Mouse (Mus musculus) neural tube, embryonic 14.5 days (tissue): ENCODE measurements around the gene Gm17387. TPM values are rescaled to one million over a fixed set of nuclear protein-coding genes. Genes with fewer than 3 reads are reported as not detected.

Experiments used
- ATAC-seq: fragments of 200-750 bp; cut with Nextera tagmentation; 2 replicates; pipeline ENCODE4 v1.8.0; 2017; ENCODE audit warnings: low read depth, mild to moderate bottlenecking, moderate TSS enrichment, moderate library complexity
- H3K27ac ChIP-seq: fragments of 300-500 bp; sonication (generic); 2 replicates; pipeline ENCODE4 v1.5.1; 2014; ENCODE audit warnings: low read depth, mild to moderate bottlenecking, control low read depth, low read length, moderate library complexity, mixed read lengths
- H3K27me3 ChIP-seq: fragments of 300-500 bp; sonication (generic); 2 replicates; pipeline ENCODE4 v1.6.1; 2014; ENCODE audit warnings: low read length; ENCODE audit not compliant: control insufficient read depth, insufficient read depth
- H3K36me3 ChIP-seq: fragments of 300-500 bp; sonication (generic); 2 replicates; pipeline ENCODE4 v1.6.1; 2014; ENCODE audit warnings: low read length, mixed read lengths; ENCODE audit not compliant: control insufficient read depth, insufficient read depth
- H3K4me1 ChIP-seq: fragments of 300-500 bp; sonication (generic); 2 replicates; pipeline ENCODE4 v1.6.1; 2014; ENCODE audit warnings: low read length; ENCODE audit not compliant: control insufficient read depth, insufficient read depth
- H3K4me2 ChIP-seq: fragments of 300-500 bp; sonication (generic); 2 replicates; pipeline ENCODE4 v1.6.1; 2014; ENCODE audit warnings: mild to moderate bottlenecking, low read depth, low read length, control low read depth
- H3K4me3 ChIP-seq: fragments of 300-500 bp; sonication (generic); 2 replicates; pipeline ENCODE4 v1.5.1; 2014; ENCODE audit warnings: low read depth, low read length, control low read depth, mixed read lengths
- H3K9ac ChIP-seq: fragments of 300-500 bp; sonication (generic); replicated peaks from 2 replicates; pipeline ENCODE4 v1.6.1; 2014; ENCODE audit warnings: low read depth, mild to moderate bottlenecking, control low read depth, low read length, mixed read lengths
- H3K9me3 ChIP-seq: fragments of 300-500 bp; sonication (generic); 2 replicates; pipeline ENCODE4 v1.6.1; 2016; ENCODE audit warnings: low read length; ENCODE audit not compliant: control insufficient read depth
- WGBS: fragments of 180-500 bp; shearing (Covaris S2); extraction: QIAGEN DNeasy Blood & Tissue Kit; methylation state at CpG from one replicate; pipeline ENCODE4 v1.1.7; 2014; 5-methylcytosine and 5-hydroxymethylcytosine counted together
- polyA plus RNA-seq: library from polyadenylated mRNA; unstranded; fragments of >200 nt; fragmentation: Nextera tagmentation; extraction: Ambion mirVana; gene quantifications from 2 replicates; pipeline ENCODE4 v1.2.1, GENCODE M21; 2014

Gene Gm17387
- polyA plus RNA-seq, 1 experiment from 2014 or later: not detected

GRCm38 (mm10) chr7:141052421-141052820, 23.5 kb downstream of the Gm17387 start:
- H3K27ac ChIP-seq: no peak overlapping the region
- H3K4me3 ChIP-seq: no peak overlapping the region
- no peak overlapping the region for H3K4me2 ChIP-seq
- H3K36me3 ChIP-seq: no peaks in the 10 kb centered on the region
- no peak for ATAC-seq
- no peaks in the 10 kb centered on the region for H3K4me1 ChIP-seq
- no peaks in the 10 kb centered on the region for H3K9me3 ChIP-seq
- H3K27me3 ChIP-seq: no peaks in the 10 kb centered on the region
- H3K9ac ChIP-seq: no peak overlapping the region
- 87% methylated on average over 2 of the region's 2 CpGs for WGBS

- H3K4me3 ChIP-seq: no peak overlapping the region
- no peaks in the 10 kb centered on the region for H3K27me3 ChIP-seq
- peaks cover 6% of the 10 kb centered on the region; the same call in 1 of the 2 replicates for H3K4me1 ChIP-seq
- H3K9me3 ChIP-seq: no peaks in the 10 kb centered on the region
- H3K9ac ChIP-seq: no peak overlapping the region
- ATAC-seq: no peak
- H3K27ac ChIP-seq: no peak overlapping the region
- 80% methylated on average over 4 of the region's 4 CpGs for WGBS
- no peaks in the 10 kb centered on the region for H3K36me3 ChIP-seq
- H3K4me2 ChIP-seq: no peak overlapping the region
Measured at GRCm38 (mm10) chr7:141055785-141056184, 26.9 kb downstream of the Gm17387 start.

GRCm38 (mm10) chr7:141056976-141057375, 28.0 kb downstream of the Gm17387 start:
- H3K4me3 ChIP-seq: no peak overlapping the region
- no peak overlapping the region for H3K4me2 ChIP-seq
- H3K9ac ChIP-seq: no peak overlapping the region
- H3K4me1 ChIP-seq: peaks cover 10% of the 10 kb centered on the region
- H3K36me3 ChIP-seq: no peaks in the 10 kb centered on the region
- 89% methylated on average over 6 of the region's 6 CpGs for WGBS
- no peaks in the 10 kb centered on the region for H3K27me3 ChIP-seq
- H3K27ac ChIP-seq: no peak overlapping the region
- ATAC-seq: no peak
- no peaks in the 10 kb centered on the region for H3K9me3 ChIP-seq

- Histone ChIP-seq H3K36me3 (no peaks in the 10 kb centered on the region), H3K9ac (no peak overlapping the region), H3K4me3 (no peak overlapping the region), H3K9me3 (no peaks in the 10 kb centered on the region), H3K4me1 (peaks cover 16% of the 10 kb centered on the region), H3K27ac (no peak overlapping the region), H3K4me2 (no peak overlapping the region), H3K27me3 (no peaks in the 10 kb centered on the region)
- no peak for ATAC-seq
- WGBS: 97% methylated on average over 1 of the region's 1 CpGs
Measured at GRCm38 (mm10) chr7:141057541-141057940, 28.6 kb downstream of the Gm17387 start.

- Histone ChIP-seq H3K9ac (no peak overlapping the region), H3K4me1 (peaks cover 19% of the 10 kb centered on the region), H3K4me3 (no peak overlapping the region), H3K36me3 (no peaks in the 10 kb centered on the region), H3K27ac (no peak overlapping the region), H3K4me2 (no peak overlapping the region), H3K9me3 (no peaks in the 10 kb centered on the region), H3K27me3 (no peaks in the 10 kb centered on the region)
- 95% methylated on average over 14 of the region's 14 CpGs for WGBS
- ATAC-seq: no peak
Measured at GRCm38 (mm10) chr7:141058601-141059341, 29.8 kb downstream of the Gm17387 start.

GRCm38 (mm10) chr7:141059929-141060328, 31.0 kb downstream of the Gm17387 start:
- Histone ChIP-seq H3K27me3 (no peaks in the 10 kb centered on the region), H3K36me3 (peaks cover 10% of the 10 kb centered on the region), H3K4me2 (peak overlapping the region; percentile 85), H3K9me3 (no peaks in the 10 kb centered on the region), H3K27ac (peak overlapping the region; percentile 93), H3K9ac (peak overlapping the region; percentile 99), H3K4me1 (peaks cover 19% of the 10 kb centered on the region), H3K4me3 (peak overlapping the region; percentile 86)
- no peak for ATAC-seq
- WGBS: 76% methylated on average over 2 of the region's 2 CpGs

GRCm38 (mm10) chr7:141060426-141061242, 31.7 kb downstream of the Gm17387 start, which contains the start of gene B4galnt4:
B4galnt4 (plus strand) TSS chr7:141061104.
- Histone ChIP-seq H3K4me1 (peaks cover 19% of the 10 kb centered on the region), H3K9me3 (no peaks in the 10 kb centered on the region), H3K36me3 (peaks cover 16% of the 10 kb centered on the region), H3K4me2 (peak within 1 kb of the TSS; percentile 85), H3K4me3 (peak within 1 kb of the TSS; percentile 86), H3K27me3 (no peaks in the 10 kb centered on the region), H3K9ac (peak within 1 kb of the TSS; percentile 99), H3K27ac (peak within 1 kb of the TSS; percentile 93)
- peak; percentile 98 for ATAC-seq
- WGBS: under 1% methylated on average over 69 of the region's 72 CpGs

GRCm38 (mm10) chr7:141061269-141061692, 32.4 kb downstream of the Gm17387 start:
- peak; percentile 36; the same call in 1 of the 2 replicates for ATAC-seq
- H3K36me3 ChIP-seq: peaks cover 21% of the 10 kb centered on the region
- peak overlapping the region; percentile 93 for H3K27ac ChIP-seq
- peak overlapping the region; percentile 85 for H3K4me2 ChIP-seq
- no peaks in the 10 kb centered on the region for H3K9me3 ChIP-seq
- H3K4me3 ChIP-seq: peak overlapping the region; percentile 86
- WGBS: under 1% methylated on average over 32 of the region's 37 CpGs
- H3K27me3 ChIP-seq: no peaks in the 10 kb centered on the region
- peaks cover 19% of the 10 kb centered on the region for H3K4me1 ChIP-seq
- peak overlapping the region; percentile 99 for H3K9ac ChIP-seq

- no peak overlapping the region for H3K4me3 ChIP-seq
- H3K36me3 ChIP-seq: peaks cover 29% of the 10 kb centered on the region
- no peak for ATAC-seq
- H3K9me3 ChIP-seq: no peaks in the 10 kb centered on the region
- H3K27ac ChIP-seq: no peak overlapping the region
- WGBS: 74% methylated on average over 7 of the region's 7 CpGs
- peak overlapping the region; percentile 85; the same call in 1 of the 2 replicates for H3K4me2 ChIP-seq
- no peaks in the 10 kb centered on the region for H3K27me3 ChIP-seq
- H3K4me1 ChIP-seq: peaks cover 19% of the 10 kb centered on the region
- no peak overlapping the region for H3K9ac ChIP-seq
Measured at GRCm38 (mm10) chr7:141062525-141062924, 33.6 kb downstream of the Gm17387 start.
